Mouse (Mus musculus) inflammation-experienced regulatory T-cells, adult 6 months (primary cell): ENCODE data around the gene Ppm1f. TPM values are rescaled to one million over a fixed set of nuclear protein-coding genes. Genes with fewer than 3 reads are reported as not detected.
"Not testable (repeated sequence)": the region's sequence is repeated elsewhere in the genome, so short reads cannot be mapped to it uniquely, and the experiment has no call there.

Experiments used
- ATAC-seq: one replicate; pipeline ENCODE4 v1.8.0; 2017
- polyA plus RNA-seq, 3 experiments: library from polyadenylated mRNA; unstranded; fragments of 100-300 nt; shearing (Covaris generic); gene quantifications; one replicate each; pipeline ENCODE4 v1.2.1; 2017

Gene Ppm1f
- polyA plus RNA-seq, 3 experiments from 2014 or later: 11.1 to 13.0 (median 11.7) TPM

- peak; percentile 90 for ATAC-seq
Measured at GRCm38 (mm10) chr16:16911641-16912597, 15.7 kb downstream of the Ppm1f start.

GRCm38 (mm10) chr16:16913440-16913839 is 17.2 kb downstream of the Ppm1f start:
- ATAC-seq: no peak

- no peak for ATAC-seq
Measured at GRCm38 (mm10) chr16:16918441-16919117, 22.3 kb downstream of the Ppm1f start.

GRCm38 (mm10) chr16:16921021-16921435 is 24.8 kb downstream of the Ppm1f start:
- ATAC-seq: no peak

- no peak for ATAC-seq
Measured at GRCm38 (mm10) chr16:16924481-16924880, 28.2 kb downstream of the Ppm1f start.

- ATAC-seq: no peak
Measured at GRCm38 (mm10) chr16:16926536-16926935, 30.3 kb downstream of the Ppm1f start.

GRCm38 (mm10) chr16:16928908-16929307 is 32.6 kb downstream of the Ppm1f start:
- ATAC-seq: not testable (repeated sequence)

- ATAC-seq: no peak
Measured at GRCm38 (mm10) chr16:16930326-16930725, 34.1 kb downstream of the Ppm1f start.

GRCm38 (mm10) chr16:16930810-16931296 is 34.6 kb downstream of the Ppm1f start:
- ATAC-seq: no peak

- ATAC-seq: no peak
Measured at GRCm38 (mm10) chr16:16939543-16939942, 43.3 kb downstream of the Ppm1f start.

- no peak for ATAC-seq
Measured at GRCm38 (mm10) chr16:16941078-16941477, 44.8 kb downstream of the Ppm1f start.

GRCm38 (mm10) chr16:16958575-16958974 is 62.3 kb downstream of the Ppm1f start:
- ATAC-seq: no peak

GRCm38 (mm10) chr16:16959907-16960306 is 63.6 kb downstream of the Ppm1f start:
- no peak for ATAC-seq

- ATAC-seq: no peak
Measured at GRCm38 (mm10) chr16:16965149-16965548, 68.9 kb downstream of the Ppm1f start.

- ATAC-seq: no peak
Measured at GRCm38 (mm10) chr16:16966290-16966689, 70.0 kb downstream of the Ppm1f start.

Other genes starting within 250 kb of the Ppm1f start
- not detected for gene Olfr19, start 220.1 kb upstream of the Ppm1f start, polyA plus RNA-seq
- gene Spag6l, start 67.0 kb upstream of the Ppm1f start, polyA plus RNA-seq: not detected
- not detected for gene Igll1, start 32.5 kb upstream of the Ppm1f start, polyA plus RNA-seq
- gene Top3b, start 25.7 kb upstream of the Ppm1f start, polyA plus RNA-seq: 10 to 100 TPM; 38.9 to 76.8 (median 55.8) TPM
- 1 to 10 TPM in 2 of 3 experiments, not detected in 1; 1.2 to 1.4 TPM for gene Vpreb1, start 25.6 kb upstream of the Ppm1f start, polyA plus RNA-seq
- 10 to 100 TPM; 30.0 to 37.9 (median 31.0) TPM for gene Mapk1, start 86.9 kb downstream of the Ppm1f start, polyA plus RNA-seq
- gene Ypel1, start 173.2 kb downstream of the Ppm1f start, polyA plus RNA-seq: 1 to 10 TPM; 4.6 to 7.0 (median 7.0) TPM
- gene Ppil2, start 214.8 kb downstream of the Ppm1f start, polyA plus RNA-seq: 100 to 1,000 TPM; 205 to 233 (median 224) TPM
- gene 2610318N02Rik, start 228.7 kb downstream of the Ppm1f start, polyA plus RNA-seq: 10 to 100 TPM in 1 of 3 experiments, 1 to 10 TPM in 2; 3.4 to 26.3 (median 5.8) TPM
- gene Sdf2l1, start 235.9 kb downstream of the Ppm1f start, polyA plus RNA-seq: 10 to 100 TPM; 17.5 to 69.8 (median 18.3) TPM
- gene Ydjc, start 248.2 kb downstream of the Ppm1f start, polyA plus RNA-seq: 10 to 100 TPM in 1 of 3 experiments, 1 to 10 TPM in 2; 5.3 to 11.5 (median 7.4) TPM